Mouse (Mus musculus) embryonic facial prominence, embryonic 14.5 days (tissue): ENCODE results near the gene Eloa. TPM values are rescaled to one million over a fixed set of nuclear protein-coding genes. Genes with fewer than 3 reads are reported as not detected.
A peak's percentile ranks its signal among the peaks of the same experiment; 100 is the strongest.
"Not testable (repeated sequence)": the region's sequence is repeated elsewhere in the genome, so short reads cannot be mapped to it uniquely, and the experiment has no call there.

ENCODE experiments used
- ATAC-seq: fragments of 200-750 bp; cut with Nextera tagmentation; 2 replicates; pipeline ENCODE4 v1.8.0; 2017; ENCODE audit warnings: low read depth, moderate number of reproducible peaks, moderate TSS enrichment
- DNase-seq: peaks from one replicate; pipeline ENCODE4 v3.0.0-alpha.2; 2015; ENCODE audit warnings: low spot score
- H3K27ac ChIP-seq: fragments of 300-500 bp; sonication (generic); replicated peaks from 2 replicates; pipeline ENCODE4 v1.5.1; 2014; ENCODE audit warnings: low read depth, mild to moderate bottlenecking, low read length, moderate library complexity
- H3K27me3 ChIP-seq: fragments of 300-500 bp; sonication (generic); replicated peaks from 2 replicates; pipeline ENCODE4 v1.6.1; 2014; ENCODE audit warnings: low read length; ENCODE audit not compliant: control insufficient read depth, insufficient read depth
- H3K36me3 ChIP-seq: fragments of 300-500 bp; sonication (generic); 2 replicates; pipeline ENCODE4 v1.6.1; 2014; ENCODE audit warnings: low read length, mixed read lengths; ENCODE audit not compliant: control insufficient read depth, insufficient read depth
- H3K4me1 ChIP-seq: fragments of 300-500 bp; sonication (generic); 2 replicates; pipeline ENCODE4 v1.6.1; 2014; ENCODE audit warnings: antibody characterized with exemption, low read length; ENCODE audit not compliant: control insufficient read depth, insufficient read depth
- H3K4me2 ChIP-seq: fragments of 300-500 bp; sonication (generic); 2 replicates; pipeline ENCODE4 v1.6.1; 2014; ENCODE audit warnings: low read depth, mild to moderate bottlenecking, low read length, moderate library complexity, mixed read lengths
- H3K4me3 ChIP-seq: fragments of 300-500 bp; sonication (generic); 2 replicates; pipeline ENCODE4 v1.5.1; 2014; ENCODE audit warnings: low read depth, mild to moderate bottlenecking, low read length
- H3K9ac ChIP-seq: fragments of 300-500 bp; sonication (generic); 2 replicates; pipeline ENCODE4 v1.6.1; 2014; ENCODE audit warnings: low read depth, mild to moderate bottlenecking, low read length, moderate library complexity, mixed read lengths
- H3K9me3 ChIP-seq: fragments of 300-500 bp; sonication (generic); 2 replicates; pipeline ENCODE4 v1.6.1; 2016; ENCODE audit warnings: low read length; ENCODE audit not compliant: control insufficient read depth
- WGBS: fragments of 180-500 bp; shearing (Covaris S2); extraction: QIAGEN DNeasy Blood & Tissue Kit; methylation state at CpG from one replicate; pipeline ENCODE4 v1.1.7; 2014; 5-methylcytosine and 5-hydroxymethylcytosine counted together
- polyA plus RNA-seq: library from polyadenylated mRNA; unstranded; fragments of >200 nt; fragmentation: Nextera tagmentation; extraction: Ambion mirVana; gene quantifications from 2 replicates; pipeline ENCODE4 v1.2.1, GENCODE M21; 2014

The Eloa gene
- polyA plus RNA-seq: 47.2 and 48.0 TPM in 2 replicates

- no peaks in the 10 kb centered on the region for H3K9me3 ChIP-seq
- H3K4me3 ChIP-seq: peak within 1 kb of the TSS; percentile 83
- no peaks in the 10 kb centered on the region for H3K27me3 ChIP-seq
- peak within 1 kb of the TSS; percentile 89 for H3K27ac ChIP-seq
- peak within 1 kb of the TSS; percentile 85 for H3K4me2 ChIP-seq
- H3K4me1 ChIP-seq: peaks cover 6% of the 10 kb centered on the region
- H3K36me3 ChIP-seq: no peaks in the 10 kb centered on the region
- DNase-seq: peak; percentile 99
- H3K9ac ChIP-seq: peak within 1 kb of the TSS; percentile 97
- under 1% methylated on average over 23 of the region's 48 CpGs for WGBS
- ATAC-seq: peak; percentile 99
Measured at GRCm38 (mm10) chr4:136021549-136022047, at the start of gene Eloa. Gene Eloa, minus strand, starts transcription at chr4:136021763.

- Histone ChIP-seq H3K36me3 (no peaks in the 10 kb centered on the region), H3K4me3 (no peak overlapping the region), H3K9me3 (no peaks in the 10 kb centered on the region), H3K4me1 (peaks cover 7% of the 10 kb centered on the region), H3K4me2 (peak overlapping the region; percentile 46), H3K27ac (no peak overlapping the region), H3K27me3 (no peaks in the 10 kb centered on the region), H3K9ac (no peak overlapping the region)
- ATAC-seq (peak; percentile 79), DNase-seq (peak; percentile 80)
- WGBS: 8% methylated on average over 15 of the region's 15 CpGs
Measured at GRCm38 (mm10) chr4:136071178-136071714, 49.7 kb upstream of the Eloa start.

DNA sequence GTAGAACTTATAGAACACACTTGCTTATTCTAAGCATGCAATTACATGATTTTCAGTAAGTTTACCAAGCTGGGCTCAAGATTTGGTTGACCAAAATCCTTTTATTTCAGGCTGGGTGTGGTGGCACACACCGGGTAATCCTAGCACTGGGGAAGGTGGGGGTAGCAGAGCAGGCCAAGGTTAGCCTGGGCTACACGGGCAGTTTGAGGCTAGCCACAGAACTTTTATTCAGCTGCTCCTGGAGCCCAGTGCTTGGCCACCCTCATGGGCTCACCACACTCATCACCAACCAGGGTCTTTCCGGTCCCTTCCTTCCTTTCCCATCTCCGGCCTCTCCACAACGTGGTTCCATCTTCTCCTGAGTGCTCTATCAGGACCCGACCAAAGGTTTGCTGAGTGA is 49.0 kb upstream of the Eloa start:
- DNase-seq: no peak
- no peaks in the 10 kb centered on the region for H3K27me3 ChIP-seq
- no peak overlapping the region for H3K4me2 ChIP-seq
- no peak overlapping the region for H3K9ac ChIP-seq
- peak; percentile 10; the same call in 1 of the 2 replicates for ATAC-seq
- H3K36me3 ChIP-seq: no peaks in the 10 kb centered on the region
- H3K27ac ChIP-seq: no peak overlapping the region; the same call in 1 of the 2 replicates
- peaks cover 7% of the 10 kb centered on the region for H3K4me1 ChIP-seq
- no peak overlapping the region for H3K4me3 ChIP-seq
- H3K9me3 ChIP-seq: no peaks in the 10 kb centered on the region
- WGBS: 52% methylated on average over 6 of the region's 6 CpGs

DNA sequence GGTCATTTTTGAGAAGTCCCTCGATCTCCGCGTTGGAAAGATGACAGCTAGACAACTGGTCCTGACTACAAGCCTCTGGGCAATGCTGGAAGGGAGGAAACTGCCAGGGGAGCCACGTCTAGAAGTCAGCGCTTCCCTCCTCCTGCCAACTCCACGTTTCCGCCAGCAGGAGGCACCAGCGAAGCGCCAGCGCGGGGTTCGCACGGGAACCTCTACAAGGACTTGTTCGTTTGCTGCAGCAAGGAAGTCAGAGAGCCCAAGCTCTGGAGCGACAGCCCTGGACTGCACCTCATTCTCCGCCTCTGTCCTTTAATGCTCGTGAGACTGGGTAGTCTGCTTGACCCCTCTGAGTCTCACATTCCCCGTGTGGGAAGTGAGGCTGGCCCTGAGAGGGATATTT is 48.4 kb upstream of the Eloa start:
- Histone ChIP-seq H3K27ac (no peak overlapping the region; the same call in 1 of the 2 replicates), H3K36me3 (no peaks in the 10 kb centered on the region), H3K4me1 (peaks cover 7% of the 10 kb centered on the region), H3K27me3 (no peaks in the 10 kb centered on the region), H3K4me3 (no peak overlapping the region), H3K9ac (peak overlapping the region; percentile 45; the same call in 1 of the 2 replicates), H3K4me2 (peak overlapping the region; percentile 20; the same call in 1 of the 2 replicates), H3K9me3 (no peaks in the 10 kb centered on the region)
- DNase-seq (peak; percentile 85), ATAC-seq (peak; percentile 70)
- 2% methylated on average over 18 of the region's 18 CpGs for WGBS

- DNase-seq: no peak
- peaks cover 7% of the 10 kb centered on the region for H3K4me1 ChIP-seq
- H3K4me2 ChIP-seq: no peak overlapping the region
- no peaks in the 10 kb centered on the region for H3K9me3 ChIP-seq
- H3K27ac ChIP-seq: no peak overlapping the region
- H3K27me3 ChIP-seq: no peaks in the 10 kb centered on the region
- WGBS: 68% methylated on average over 4 of the region's 4 CpGs
- H3K4me3 ChIP-seq: no peak overlapping the region
- no peaks in the 10 kb centered on the region for H3K36me3 ChIP-seq
- ATAC-seq: no peak
- no peak overlapping the region for H3K9ac ChIP-seq
Measured at GRCm38 (mm10) chr4:136069313-136069712, 47.8 kb upstream of the Eloa start.

GRCm38 (mm10) chr4:136063143-136063542 is 41.6 kb upstream of the Eloa start:
- H3K9me3 ChIP-seq: no peaks in the 10 kb centered on the region
- 85% methylated on average over 4 of the region's 4 CpGs for WGBS
- no peaks in the 10 kb centered on the region for H3K36me3 ChIP-seq
- ATAC-seq (no peak), DNase-seq (no peak)
- H3K27me3 ChIP-seq: no peaks in the 10 kb centered on the region
- no peak overlapping the region for H3K9ac ChIP-seq
- no peaks in the 10 kb centered on the region for H3K4me1 ChIP-seq
- no peak overlapping the region for H3K4me3 ChIP-seq
- no peak overlapping the region for H3K4me2 ChIP-seq
- no peak overlapping the region for H3K27ac ChIP-seq

DNA sequence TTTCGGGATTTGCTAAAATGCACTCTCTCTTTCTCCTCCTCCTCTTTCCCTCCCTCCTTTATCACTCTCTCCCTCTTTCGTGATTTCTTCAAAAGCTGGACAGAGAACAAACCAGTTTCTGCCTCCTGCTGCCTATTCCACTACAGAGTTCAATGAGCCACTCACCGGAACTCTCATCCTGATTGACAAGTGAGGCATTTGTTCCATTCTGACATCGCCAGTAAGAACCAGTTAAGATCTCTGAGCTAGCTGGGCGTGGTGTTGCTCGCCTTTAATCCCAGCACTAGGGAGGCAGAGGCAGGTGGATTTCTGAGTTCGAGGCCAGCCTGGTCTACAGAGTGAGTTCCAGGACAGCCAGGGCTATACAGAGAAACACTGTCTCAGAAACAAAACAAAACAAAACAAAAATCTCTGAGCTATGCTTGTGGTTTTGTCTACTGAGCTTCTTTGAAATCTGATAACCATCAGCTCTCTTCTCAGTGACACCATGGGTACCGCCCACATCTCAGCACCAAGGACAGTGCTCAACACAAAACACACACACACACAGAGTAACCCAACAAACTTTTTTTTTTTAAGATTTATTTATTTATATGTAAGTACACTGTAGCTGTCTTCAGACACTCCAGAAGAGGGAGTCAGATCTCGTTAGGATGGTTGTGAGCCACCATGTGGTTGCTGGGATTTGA is 38.4 kb upstream of the Eloa start:
- not testable (repeated sequence) for H3K36me3 ChIP-seq, H3K4me3 ChIP-seq, H3K27ac ChIP-seq, DNase-seq, H3K4me2 ChIP-seq, H3K9ac ChIP-seq, H3K9me3 ChIP-seq, H3K27me3 ChIP-seq, H3K4me1 ChIP-seq, ATAC-seq
- 61% methylated on average over 9 of the region's 9 CpGs for WGBS

DNA sequence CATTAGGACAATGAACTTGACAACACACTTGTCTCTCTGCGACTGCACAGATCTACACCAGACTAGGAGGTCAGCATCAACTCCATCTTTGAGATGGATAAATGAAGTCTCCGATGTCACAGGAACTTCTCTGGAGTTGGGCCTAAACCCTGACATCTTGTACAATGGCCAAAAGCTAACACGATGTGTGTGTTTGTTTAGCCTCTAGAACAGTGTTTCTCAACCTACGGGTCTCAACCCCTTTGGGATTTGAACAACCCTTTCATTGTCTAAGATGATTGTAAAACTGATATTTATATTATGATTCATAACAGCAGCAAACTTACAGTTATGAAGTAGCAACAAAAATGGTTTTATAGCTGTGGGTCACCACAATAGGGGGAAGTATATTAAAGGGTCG is 36.4 kb upstream of the Eloa start:
- Histone ChIP-seq H3K27ac (no peak overlapping the region), H3K4me3 (no peak overlapping the region), H3K4me2 (no peak overlapping the region), H3K36me3 (no peaks in the 10 kb centered on the region), H3K4me1 (no peaks in the 10 kb centered on the region), H3K9ac (no peak overlapping the region), H3K9me3 (no peaks in the 10 kb centered on the region), H3K27me3 (no peaks in the 10 kb centered on the region)
- DNase-seq (no peak), ATAC-seq (no peak)
- WGBS: 87% methylated on average over 5 of the region's 5 CpGs
